Mouse (Mus musculus) heart, embryonic 14.5 days (tissue): ENCODE results near the gene Mrm3. TPM values are rescaled to one million over a fixed set of nuclear protein-coding genes. Genes with fewer than 3 reads are reported as not detected.

Experiments used
- ATAC-seq: fragments of 200-750 bp; cut with Nextera tagmentation; 2 replicates; pipeline ENCODE4 v1.8.0; 2017; ENCODE audit warnings: low read depth, moderate TSS enrichment; ENCODE audit not compliant: insufficient number of reproducible peaks, insufficient read depth, low FRiP score
- H3K27ac ChIP-seq, 2 experiments: fragments of 200-500 bp in 1 of 2; fragments of 300-500 bp in 1 of 2; sonication (generic) in 1 of 2; replicated peaks in 1 of 2; 2 replicates each; pipeline ENCODE4 v1.5.1; 2012 to 2014; ENCODE audit warnings: low read depth in 2 of 2, low read length in 2 of 2, control low read depth in 1 of 2, mild to moderate bottlenecking in 1 of 2, mixed read lengths in 1 of 2; ENCODE audit not compliant: control insufficient read depth in 1 of 2, insufficient read depth in 1 of 2
- H3K27me3 ChIP-seq: fragments of 300-500 bp; sonication (generic); 2 replicates; pipeline ENCODE4 v1.6.1; 2014; ENCODE audit warnings: mild to moderate bottlenecking, low read length, control low read depth; ENCODE audit not compliant: control insufficient read depth, insufficient read depth
- H3K36me3 ChIP-seq: fragments of 300-500 bp; sonication (generic); 2 replicates; pipeline ENCODE4 v1.6.1; 2014; ENCODE audit warnings: mild to moderate bottlenecking, control low read depth, low read length, mixed read lengths; ENCODE audit not compliant: control insufficient read depth, insufficient read depth
- H3K4me1 ChIP-seq, 2 experiments: fragments of 200-500 bp in 1 of 2; fragments of 300-500 bp in 1 of 2; sonication (generic) in 1 of 2; 2 replicates each; pipeline ENCODE4 v1.6.1; 2012 to 2014; ENCODE audit warnings: low read length in 2 of 2, control low read depth in 1 of 2, mixed read lengths in 1 of 2; ENCODE audit not compliant: control insufficient read depth in 2 of 2, insufficient read depth in 2 of 2
- H3K4me2 ChIP-seq: fragments of 300-500 bp; sonication (generic); 2 replicates; pipeline ENCODE4 v1.6.1; 2014; ENCODE audit warnings: mild to moderate bottlenecking, low read length
- H3K4me3 ChIP-seq, 2 experiments: fragments of 200-500 bp in 1 of 2; fragments of 300-500 bp in 1 of 2; sonication (generic) in 1 of 2; 2 replicates each; pipeline ENCODE4 v1.5.1; 2012 to 2014; ENCODE audit warnings: low read length in 2 of 2, mild to moderate bottlenecking in 2 of 2, control low read depth in 1 of 2, low read depth in 1 of 2, moderate library complexity in 1 of 2; ENCODE audit not compliant: control insufficient read depth in 1 of 2, insufficient read depth in 1 of 2
- H3K9ac ChIP-seq: fragments of 300-500 bp; sonication (generic); 2 replicates; pipeline ENCODE4 v1.6.1; 2014; ENCODE audit warnings: mild to moderate bottlenecking, low read length
- H3K9me3 ChIP-seq: fragments of 300-500 bp; sonication (generic); 2 replicates; pipeline ENCODE4 v1.6.1; 2016; ENCODE audit warnings: low read length, control low read depth; ENCODE audit not compliant: control insufficient read depth
- WGBS: fragments of 180-500 bp; shearing (Covaris S2); extraction: QIAGEN DNeasy Blood & Tissue Kit; methylation state at CpG from one replicate; pipeline ENCODE4 v1.1.7; 2014; 5-methylcytosine and 5-hydroxymethylcytosine counted together
- polyA plus RNA-seq: library from polyadenylated mRNA; unstranded; fragments of >200 nt; fragmentation: Nextera tagmentation; extraction: Ambion mirVana; gene quantifications from 2 replicates; pipeline ENCODE4 v1.2.1, GENCODE M21; 2014

Mrm3 gene
- polyA plus RNA-seq, 1 experiment from 2014 or later, result 21.8 TPM

DNA sequence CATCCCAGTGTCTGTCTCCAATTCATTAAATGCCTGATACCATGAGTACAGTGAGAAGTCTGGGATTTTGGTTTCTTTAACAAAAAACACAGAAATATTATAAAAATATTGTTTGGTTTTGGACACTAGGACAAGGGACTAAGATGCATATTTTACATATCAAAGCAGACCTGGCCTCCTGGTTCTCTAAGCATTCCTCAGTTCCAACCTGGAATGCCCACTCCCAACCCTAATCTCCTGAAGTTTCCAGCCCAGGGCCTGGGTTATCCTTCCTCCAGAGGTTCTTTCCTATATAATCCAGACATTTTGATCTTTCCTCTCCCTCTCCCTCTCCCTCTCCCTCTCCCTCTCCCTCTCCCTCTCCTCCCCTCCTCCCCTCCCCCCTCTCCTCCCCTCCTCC is 18.5 kb upstream of the Mrm3 start:
- Histone ChIP-seq H3K4me1 (no peaks in the 10 kb centered on the region), H3K27ac (no peak overlapping the region), H3K4me2 (no peak overlapping the region), H3K9me3 (no peaks in the 10 kb centered on the region), H3K36me3 (peaks cover 49% of the 10 kb centered on the region), H3K9ac (no peak overlapping the region), H3K4me3 (no peak overlapping the region), H3K27me3 (no peaks in the 10 kb centered on the region)
- ATAC-seq, result no peak

DNA sequence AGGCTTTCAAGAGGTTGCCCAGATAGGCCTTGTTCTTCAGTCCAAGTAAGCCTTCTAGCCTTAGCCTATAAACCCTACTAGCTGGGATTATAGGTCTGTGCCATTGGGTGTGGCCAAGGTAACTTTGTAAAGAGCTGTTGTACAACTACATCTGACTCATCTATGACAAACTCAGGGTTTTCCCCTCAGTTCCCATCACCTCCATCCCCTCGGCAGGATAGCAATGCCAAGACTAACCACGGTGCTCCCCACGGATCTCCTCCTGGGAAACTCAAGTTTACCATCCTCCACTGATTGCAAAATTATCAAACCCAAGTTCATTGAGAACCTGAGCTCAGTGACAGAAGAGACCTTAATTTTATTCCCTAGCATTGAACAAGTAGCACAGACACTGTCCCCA is 7.4 kb upstream of the Mrm3 start:
- WGBS, result 94% methylated on average over 3 of the region's 3 CpGs
- Histone ChIP-seq H3K4me1 (no peaks in the 10 kb centered on the region), H3K9ac (no peak overlapping the region), H3K4me3 (no peak overlapping the region), H3K36me3 (peaks cover 87% of the 10 kb centered on the region), H3K9me3 (no peaks in the 10 kb centered on the region), H3K27me3 (no peaks in the 10 kb centered on the region), H3K27ac (no peak overlapping the region), H3K4me2 (no peak overlapping the region)
- ATAC-seq, result no peak

DNA sequence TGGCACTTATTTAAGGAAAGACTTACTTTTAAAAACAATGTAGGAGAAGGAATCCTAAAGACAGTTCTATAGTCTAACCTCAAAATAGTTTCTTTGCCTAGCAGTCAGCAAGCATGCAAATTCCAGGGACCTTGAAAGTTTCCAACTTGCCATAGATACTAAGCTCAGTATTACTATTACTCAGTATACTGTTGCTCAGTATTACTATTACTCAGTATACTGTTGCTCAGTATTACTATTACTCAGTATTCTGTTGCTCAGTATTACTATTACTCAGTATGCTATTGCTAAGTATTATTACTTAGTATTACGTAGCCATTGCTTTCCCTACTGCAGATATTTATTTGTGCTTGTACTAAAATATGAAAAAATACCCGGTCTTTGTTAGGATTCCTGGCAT is 3.8 kb upstream of the Mrm3 start:
- H3K27me3 ChIP-seq, result no peaks in the 10 kb centered on the region
- H3K9ac ChIP-seq, result no peak overlapping the region
- H3K27ac ChIP-seq, result no peak overlapping the region
- H3K4me3 ChIP-seq, result no peak overlapping the region
- ATAC-seq, result no peak
- H3K9me3 ChIP-seq, result no peaks in the 10 kb centered on the region
- no peak overlapping the region for H3K4me2 ChIP-seq
- 93% methylated on average over 2 of the region's 2 CpGs for WGBS
- H3K4me1 ChIP-seq, result peaks cover 2 to 8% of the 10 kb centered on the region in 2 experiments; a peak in 1 of 4 replicates
- peaks cover 53% of the 10 kb centered on the region for H3K36me3 ChIP-seq

DNA sequence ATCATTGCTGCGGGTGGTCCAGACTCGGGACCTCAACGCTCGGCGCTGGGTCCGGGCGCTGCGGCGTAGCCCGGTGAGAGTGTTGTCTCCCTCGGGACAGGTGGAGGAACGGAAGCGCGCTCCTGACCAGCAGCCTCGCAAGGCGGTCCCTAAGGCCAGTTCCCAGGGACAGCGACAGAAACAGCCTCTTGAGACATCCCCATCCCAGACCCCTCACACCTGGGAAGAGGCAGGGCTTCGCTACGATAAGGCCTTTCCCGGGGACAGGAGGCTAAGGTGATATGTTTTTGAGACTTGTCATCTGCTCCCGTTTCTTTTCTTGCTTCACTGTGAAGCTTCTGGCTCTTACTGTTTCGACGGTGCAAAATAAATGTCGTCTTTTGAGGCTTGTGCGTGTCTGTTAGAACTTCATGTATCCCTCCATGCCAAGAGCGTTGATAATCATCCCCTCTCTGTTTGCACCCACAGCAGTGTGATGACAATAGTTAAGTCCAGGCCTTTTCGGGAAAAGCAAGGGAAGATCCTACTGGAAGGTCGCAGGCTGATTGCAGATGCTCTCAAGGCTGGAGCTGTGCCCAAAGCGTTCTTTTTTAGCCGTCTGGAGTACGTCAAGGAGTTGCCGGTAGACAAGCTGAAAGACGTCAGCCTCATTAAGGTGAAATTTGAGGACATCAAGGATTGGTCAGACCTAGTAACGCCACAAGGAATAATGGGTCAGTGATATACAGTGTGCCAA is 464 bp downstream of the Mrm3 start:
- Histone ChIP-seq H3K27ac (peak overlapping the region; percentile 17 to 71; a peak in 3 of 4 replicates), H3K4me3 (peak overlapping the region; percentile 79 to 81), H3K4me1 (peaks cover 2 to 8% of the 10 kb centered on the region in 2 experiments; a peak in 1 of 4 replicates), H3K36me3 (peaks cover 46% of the 10 kb centered on the region), H3K4me2 (peak overlapping the region; percentile 74), H3K9me3 (no peaks in the 10 kb centered on the region), H3K9ac (peak overlapping the region; percentile 86), H3K27me3 (no peaks in the 10 kb centered on the region)
- WGBS, result 1% methylated on average over 34 of the region's 34 CpGs
- ATAC-seq, result no peak; the same call in 1 of the 2 replicates

DNA sequence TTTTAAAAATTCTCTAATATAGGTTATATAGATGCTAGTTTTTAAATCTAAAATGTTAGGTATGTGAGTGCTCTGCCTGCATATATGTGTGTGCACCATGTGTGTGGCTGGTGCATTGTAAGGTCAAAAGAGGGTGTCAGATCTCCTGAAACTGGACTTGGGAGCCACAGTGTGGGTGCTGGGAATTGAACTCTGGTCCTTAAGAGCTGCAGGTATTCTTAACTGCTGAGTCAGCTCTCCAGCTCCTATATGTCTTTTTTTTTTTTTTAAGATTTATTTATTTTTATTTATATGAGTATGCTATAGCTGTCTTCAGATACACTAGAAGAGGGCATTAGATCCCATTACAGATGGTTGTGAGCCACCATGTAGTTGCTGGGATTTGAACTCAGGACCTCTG is 2.9 kb downstream of the Mrm3 start:
- peaks cover 2 to 8% of the 10 kb centered on the region in 2 experiments; a peak in 1 of 4 replicates for H3K4me1 ChIP-seq
- no peak for ATAC-seq
- H3K9ac ChIP-seq, result no peak overlapping the region
- no peak overlapping the region for H3K4me2 ChIP-seq
- H3K27ac ChIP-seq, result no peak overlapping the region
- H3K4me3 ChIP-seq, result no peak overlapping the region
- H3K9me3 ChIP-seq, result no peaks in the 10 kb centered on the region
- H3K27me3 ChIP-seq, result no peaks in the 10 kb centered on the region
- peaks cover 51% of the 10 kb centered on the region for H3K36me3 ChIP-seq

DNA sequence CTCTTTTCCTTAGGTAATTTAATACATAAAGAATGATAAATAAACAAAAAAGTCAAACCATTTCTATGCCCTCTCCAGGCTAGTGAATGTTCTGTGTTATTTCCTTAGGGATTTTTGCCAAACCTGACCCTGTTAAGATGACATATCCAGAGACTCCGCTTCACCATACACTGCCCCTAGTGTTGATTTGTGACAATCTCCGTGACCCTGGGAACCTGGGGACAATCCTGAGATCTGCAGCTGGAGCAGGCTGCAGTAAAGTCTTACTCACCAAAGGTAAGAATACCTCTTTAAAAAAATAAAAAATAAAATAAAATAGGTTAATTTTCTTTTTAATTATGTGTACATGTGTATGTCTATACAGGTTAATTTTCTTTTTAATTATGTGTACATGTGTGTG is 3.7 kb downstream of the Mrm3 start:
- H3K4me1 ChIP-seq, result peaks cover 2 to 8% of the 10 kb centered on the region in 2 experiments; a peak in 1 of 4 replicates
- no peak for ATAC-seq
- no peak overlapping the region for H3K27ac ChIP-seq
- no peak overlapping the region for H3K9ac ChIP-seq
- H3K4me2 ChIP-seq, result no peak overlapping the region
- H3K36me3 ChIP-seq, result peaks cover 57% of the 10 kb centered on the region
- no peak overlapping the region for H3K4me3 ChIP-seq
- WGBS, result 52% methylated on average over 2 of the region's 2 CpGs
- H3K9me3 ChIP-seq, result no peaks in the 10 kb centered on the region
- no peaks in the 10 kb centered on the region for H3K27me3 ChIP-seq

DNA sequence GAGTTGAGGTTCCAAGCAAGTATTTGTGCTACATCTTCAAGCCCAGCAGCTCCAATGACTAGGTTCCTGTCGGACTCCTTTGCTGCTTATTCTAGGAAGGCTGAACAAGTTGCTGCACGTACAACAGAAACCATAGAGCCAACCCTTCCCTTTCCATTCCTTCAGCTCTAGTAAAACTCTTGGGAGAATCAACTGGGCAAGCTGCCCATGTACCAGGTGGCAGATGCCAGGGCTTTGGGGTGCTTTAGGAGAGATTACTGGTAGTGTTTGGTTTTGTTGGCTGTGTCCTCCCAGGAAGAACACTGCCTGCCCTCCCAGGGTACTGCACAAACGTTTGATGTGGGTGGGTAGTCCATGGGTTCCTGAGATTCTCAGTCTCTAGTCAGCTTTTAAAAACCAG is 8.5 kb downstream of the Mrm3 start:
- WGBS, result 53% methylated on average over 3 of the region's 3 CpGs
- Histone ChIP-seq H3K27me3 (no peaks in the 10 kb centered on the region), H3K36me3 (peaks cover 46% of the 10 kb centered on the region), H3K4me2 (no peak overlapping the region), H3K9me3 (no peaks in the 10 kb centered on the region), H3K9ac (no peak overlapping the region), H3K27ac (no peak overlapping the region), H3K4me1 (no peaks in the 10 kb centered on the region), H3K4me3 (no peak overlapping the region)
- no peak for ATAC-seq
